Mouse (Mus musculus): ENCODE results near the gene Bpifa3.
A peak's percentile ranks its signal among the peaks of the same experiment; 100 is the strongest.
"Not testable (repeated sequence)": the region's sequence is repeated elsewhere in the genome, so short reads cannot be mapped to it uniquely, and the experiment has no call there.

The Bpifa3 gene

GRCm38 (mm10) chr2:154130120-154130519 is at the start of gene Bpifa3:
Gene Bpifa3, plus strand, starts transcription at chr2:154130336.
- DNase-seq (ENCODE audit: low read depth) = no peak

DNA sequence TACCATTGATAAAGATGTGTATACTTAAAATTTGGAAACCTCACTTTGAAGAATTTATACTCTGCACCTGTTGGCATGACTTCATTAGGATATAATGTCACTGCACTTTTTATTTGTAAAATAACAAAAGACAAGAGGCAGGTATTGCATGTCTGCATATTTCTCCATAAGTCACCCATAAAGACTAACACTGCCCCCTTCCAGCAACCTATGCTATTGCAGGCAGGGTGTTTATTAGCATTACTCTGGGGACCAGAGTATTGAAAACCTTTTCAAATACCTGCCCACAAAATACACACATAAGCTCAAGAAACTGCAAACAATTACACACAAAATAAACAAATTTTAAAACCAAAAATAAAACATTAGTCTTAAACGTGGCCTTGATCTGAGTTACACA is 32.4 kb upstream of the Bpifa3 start:
- no peak for DNase-seq (ENCODE audit: low read depth)

- no peak for DNase-seq (ENCODE audit: low read depth)
Observed at GRCm38 (mm10) chr2:154117381-154117780, 12.8 kb upstream of the Bpifa3 start.

DNA sequence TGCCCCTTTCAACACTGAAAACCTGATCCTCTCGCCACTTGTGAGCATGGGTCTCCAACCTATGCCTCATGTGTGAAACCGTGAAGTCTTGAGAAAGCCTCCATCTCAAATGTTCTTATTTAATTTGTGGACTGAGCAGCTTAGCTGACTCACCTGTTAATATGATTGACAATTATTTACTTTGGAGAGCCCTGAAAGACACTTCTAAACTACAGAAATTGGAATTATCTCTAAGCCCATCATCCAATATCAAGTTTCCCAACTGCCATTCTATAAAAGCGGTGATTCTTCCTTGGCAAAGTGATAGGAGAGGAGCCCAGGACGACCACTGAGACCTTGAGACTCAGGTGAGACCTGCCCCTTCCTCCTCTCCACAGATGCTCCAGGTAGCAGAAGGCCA is 12.4 kb downstream of the Bpifa3 start, which contains the start of gene Bpifa1:
Bpifa1 (plus strand) TSS at position 301 of the 400 bp plus-strand sequence.
- DNase-seq (ENCODE audit: low read depth) = no peak

GRCm38 (mm10) chr2:154143735-154144134 is 13.6 kb downstream of the Bpifa3 start:
- no peak for DNase-seq (ENCODE audit: low read depth)

DNA sequence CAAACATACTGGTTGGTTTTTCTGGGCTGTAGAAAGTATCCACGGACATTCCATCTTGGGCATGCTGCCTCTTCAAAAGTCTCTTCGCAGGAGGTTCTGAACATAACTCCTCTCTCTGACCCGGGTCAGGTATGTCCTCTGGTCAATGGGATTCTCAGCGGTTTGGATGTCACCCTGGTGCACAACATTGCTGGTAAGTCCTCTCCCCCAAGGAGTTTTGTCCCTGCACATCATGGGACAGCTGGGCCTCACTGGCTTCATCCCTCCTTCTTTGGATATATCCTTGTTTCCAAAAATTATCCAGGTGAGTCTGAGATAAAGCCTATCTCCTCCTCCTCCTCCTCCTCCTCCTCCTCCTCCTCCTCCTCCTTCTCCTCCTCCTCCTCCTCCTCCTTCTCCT is 17.4 kb downstream of the Bpifa3 start:
- no peak for DNase-seq (ENCODE audit: low read depth)

DNA sequence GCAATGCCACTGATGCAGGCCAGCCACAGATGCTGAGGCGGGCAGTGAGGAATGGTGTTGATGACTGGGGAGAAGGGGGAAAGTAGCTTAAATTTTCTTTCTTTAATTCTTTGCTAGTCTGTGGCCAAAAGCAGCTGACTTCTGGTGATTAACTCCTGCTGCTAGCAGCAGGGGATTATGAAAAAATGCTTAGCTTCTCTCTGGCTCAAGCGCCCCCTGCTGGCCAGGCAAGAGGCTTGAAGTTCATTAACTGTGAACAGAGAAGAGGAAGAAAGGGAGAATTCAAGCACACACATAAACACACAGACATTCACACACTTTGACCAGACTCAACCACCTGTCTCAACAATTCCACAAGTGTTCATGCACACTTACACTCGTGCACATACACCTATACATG is 28.3 kb downstream of the Bpifa3 start:
- peak; percentile 22 for DNase-seq (ENCODE audit: low read depth)

DNA sequence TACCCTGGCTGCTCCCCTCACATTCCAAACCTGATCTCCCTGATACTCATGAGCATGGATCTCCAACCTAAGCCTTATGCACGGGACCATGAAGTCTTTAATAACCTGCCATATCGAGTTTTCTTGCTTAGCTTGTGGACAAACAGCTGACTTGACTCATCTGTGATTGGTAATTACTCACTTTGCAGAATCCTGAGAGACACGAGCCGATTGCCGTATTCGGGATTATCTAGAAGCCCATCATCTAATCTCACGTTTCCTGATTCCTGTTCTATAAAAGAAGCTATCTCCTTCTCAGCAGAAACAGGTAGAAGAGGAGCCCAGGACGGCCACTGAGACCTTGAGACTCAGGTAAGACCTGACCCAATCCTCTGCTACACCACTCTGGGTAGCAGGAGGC is 32.2 kb downstream of the Bpifa3 start, which contains the start of gene Bpifa5:
Bpifa5 (plus strand) TSS at position 301 of the 400 bp plus-strand sequence.
- no peak for DNase-seq (ENCODE audit: low read depth)

DNA sequence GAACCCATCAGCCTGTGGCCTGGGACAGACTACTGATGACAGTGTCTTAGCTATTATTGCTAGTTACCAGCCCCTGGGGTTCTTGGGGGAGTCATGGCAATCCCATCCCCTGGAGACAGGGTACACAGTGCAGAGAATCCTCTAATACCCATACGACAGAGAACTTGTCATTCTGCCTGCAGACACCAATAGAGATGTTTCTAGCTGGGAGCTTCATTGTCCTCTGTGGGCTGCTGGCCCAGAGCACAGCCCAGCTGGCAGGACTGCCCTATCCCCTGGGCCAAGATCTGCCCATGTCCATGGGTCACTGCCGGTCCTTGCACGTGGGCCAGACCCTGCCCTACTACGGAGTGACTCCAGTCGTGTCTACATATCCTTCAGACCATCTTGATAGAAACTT is 33.2 kb downstream of the Bpifa3 start:
- DNase-seq (ENCODE audit: low read depth) = no peak

DNA sequence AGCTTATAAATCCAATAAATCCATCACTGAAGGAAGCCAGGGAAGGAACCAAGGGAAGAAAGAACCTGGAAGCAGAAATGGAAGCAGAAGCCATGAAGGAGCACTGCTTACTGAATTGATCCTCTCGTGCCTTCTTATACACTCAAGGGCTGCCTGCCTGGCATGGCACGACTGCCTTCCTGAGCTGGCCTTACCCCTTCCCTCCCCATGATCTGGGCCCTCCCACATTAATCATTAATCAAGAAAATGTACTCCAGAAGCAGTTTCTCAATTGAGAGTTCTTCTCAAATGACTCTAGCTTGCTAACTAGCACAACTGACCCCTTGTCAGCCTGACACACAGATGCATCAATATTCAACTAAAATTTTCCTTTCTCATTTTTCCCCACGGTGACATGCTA is 39.0 kb downstream of the Bpifa3 start:
- no peak for DNase-seq (ENCODE audit: low read depth)

GRCm38 (mm10) chr2:154171621-154172020 is 41.5 kb downstream of the Bpifa3 start:
- no peak for DNase-seq (ENCODE audit: low read depth)

- DNase-seq (ENCODE audit: low read depth) = no peak
Observed at GRCm38 (mm10) chr2:154173313-154173712, 43.2 kb downstream of the Bpifa3 start.

- not testable (repeated sequence) for DNase-seq (ENCODE audit: low read depth)
Observed at GRCm38 (mm10) chr2:154181900-154182299, 51.8 kb downstream of the Bpifa3 start.

- not testable (repeated sequence) for DNase-seq (ENCODE audit: low read depth)
Observed at GRCm38 (mm10) chr2:154183061-154183460, 52.9 kb downstream of the Bpifa3 start.

- DNase-seq (ENCODE audit: low read depth) = no peak
Observed at GRCm38 (mm10) chr2:154185319-154185718, 55.2 kb downstream of the Bpifa3 start.

- DNase-seq (ENCODE audit: low read depth) = no peak
Observed at GRCm38 (mm10) chr2:154185748-154186147, 55.6 kb downstream of the Bpifa3 start.

DNA sequence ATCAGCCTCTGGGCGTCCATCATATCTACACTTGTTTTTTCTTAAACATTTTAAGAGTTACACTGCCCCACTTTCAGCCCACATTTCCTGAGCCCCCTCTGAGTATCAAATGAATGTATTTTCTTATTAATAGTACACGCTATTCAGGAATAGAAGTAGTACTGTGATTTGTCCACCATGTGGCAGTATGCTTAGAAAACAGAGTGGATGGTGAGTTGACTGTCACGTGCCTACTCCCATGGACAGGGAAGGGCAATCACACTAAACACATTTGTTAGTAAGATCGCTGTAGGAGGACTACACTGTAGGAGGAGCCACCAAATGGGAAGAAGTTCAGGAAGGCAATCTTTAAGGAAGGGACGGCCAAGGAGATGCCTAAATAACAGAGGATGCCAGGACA is 57.3 kb downstream of the Bpifa3 start:
- no peak for DNase-seq (ENCODE audit: low read depth)

Measured in c-Kit-positive CD71-negative TER-119-negative erythroid progenitor cells, embryonic 14.5 days (primary cell).